Mouse (Mus musculus) urinary bladder, postnatal 4 days (tissue): ENCODE measurements around the gene Vmn1r100.
"Not testable (repeated sequence)": the region's sequence is repeated elsewhere in the genome, so short reads cannot be mapped to it uniquely, and the experiment has no call there.

Source experiments
- DNase-seq, 2 experiments: peaks; one replicate each; pipeline ENCODE4 v3.0.0; 2021 to 2022; ENCODE audit warnings: low spot score in 2 of 2

Gene Vmn1r100

GRCm38 (mm10) chr7:20417642-20418041, at the start of gene Vmn1r100:
Vmn1r100 (plus strand) TSS chr7:20417942.
- not testable (repeated sequence) for DNase-seq

- DNase-seq: not testable (repeated sequence)
These were observed 42.4 kb upstream of the Vmn1r100 start, which contains the start of gene Gm5728 for GRCm38 (mm10) chr7:20375310-20375709. Gm5728 (minus strand) TSS chr7:20375410.

- not testable (repeated sequence) for DNase-seq
These were observed 24.8 kb downstream of the Vmn1r100 start, which contains the start of gene Vmn1r101 for GRCm38 (mm10) chr7:20442493-20442892. Vmn1r101 (minus strand) TSS chr7:20442593.
